In the genomic region with DNA sequence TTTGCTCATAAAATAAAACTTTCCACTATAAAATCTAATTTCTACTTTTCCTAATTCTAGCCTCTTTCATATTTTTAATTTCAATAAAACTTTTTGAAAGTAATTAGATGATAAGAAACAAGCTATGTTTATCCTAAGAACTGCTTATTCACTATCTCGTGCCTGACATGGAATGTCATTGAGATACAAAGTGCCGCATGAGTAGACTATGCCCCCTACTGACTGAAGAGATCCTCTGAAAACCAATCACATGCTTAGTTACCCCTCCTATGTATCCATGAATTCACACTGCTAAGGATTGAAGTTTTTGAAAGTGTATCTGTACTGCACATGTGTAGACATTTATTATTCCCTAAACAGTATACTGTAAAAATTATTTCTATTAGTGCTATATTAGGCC, we compare ENCODE assay signal across 12 mouse cellular contexts. TPM values are rescaled to one million over a fixed set of nuclear protein-coding genes. Genes with fewer than 3 reads are reported as not detected.
DNase-seq lines count a peak whose midpoint lies in the region; ATAC-seq and TF ChIP-seq lines count a peak whose summit lies in the region.
"Had no signal": no experiment of that assay in that cellular context is flagged by ENCODE, and none has a peak within 500 bp of the region (broad histone marks: within the 10 kb centered on the region; RNA-seq: fewer than 3 reads in every experiment).

No protein-coding gene starts in this region.

- ATAC-seq in CD4-positive, CD25-positive, alpha-beta regulatory T cell, adult 4 months: peak; percentile 65
- ATAC-seq in megakaryocyte, adult 5-6 weeks (ENCODE audit: poor library complexity, severe bottlenecking): peak; percentile 45; the same call in 1 of the 2 replicates

- H3K4me3 ChIP-seq in left cerebral cortex, adult 2 months: no peak overlapping the region

- no peak for DNase-seq in left cerebral cortex, adult 2 months (ENCODE audit: extremely low spot score in 1 of 2, low spot score in 2 of 2)
- no peak for DNase-seq in left cerebral cortex, postnatal 4 days
- DNase-seq in NIH3T3 (ENCODE audit: low read depth): peak; percentile 50
- no peak for DNase-seq in spleen, adult 12 weeks (ENCODE audit: low spot score)
- DNase-seq in layer of hippocampus, postnatal 10 days (ENCODE audit: low spot score in 2 of 2): no peak
- DNase-seq: gastrocnemius, postnatal 25 days; kidney, adult 18-20 months; right cerebral cortex, adult 18-20 months had no signal

- H3K27ac ChIP-seq in left cerebral cortex, adult 2 months: no peak overlapping the region

- TF ChIP-seq CTCF in left cerebral cortex, adult 2 months (IDR thresholded peaks at IDR 0.05): peak; percentile 33

- intact Hi-C loops in left cerebral cortex, adult 2 months (cut with DNase I): no loop called here
- intact Hi-C loops in left cerebral cortex, postnatal 4 days (cut with DNase I): no loop called here

RNA-seq across cellular contexts. Expression of a gene that starts 36.0 kb away (rescaled TPM):
- not detected for total RNA-seq in left cerebral cortex, adult 2 months (2021)
- total RNA-seq in left cerebral cortex, postnatal 4 days (2021): not detected
- polyA plus RNA-seq in CD4-positive, CD25-positive, alpha-beta regulatory T cell, adult 4 months (2017; shearing (Covaris generic)): under 1 TPM in 1 of 2 experiments, not detected in 1; 0.32 TPM
- total RNA-seq in megakaryocyte, adult 5-6 weeks (2015): not detected in 2 replicates
- 0.07 TPM in 1 of 2 replicates, not detected in the other for total RNA-seq in megakaryocyte, adult 5-6 weeks (2017)
- not detected for total RNA-seq in layer of hippocampus, postnatal 10 days (2021)
- total RNA-seq: adrenal gland, adult 18-20 months; gastrocnemius, postnatal 25 days had no signal
- polyA plus RNA-seq: cortical plate, adult 2 months had no signal
